ENCODE assay signal across 8 mouse cellular contexts in genomic region chr12:116648584-116649206, GRCm38 (mm10).
DNase-seq lines count a peak whose midpoint lies in the region; ATAC-seq and TF ChIP-seq lines count a peak whose summit lies in the region.

No protein-coding gene starts in this region.

- H3K4me3 ChIP-seq in heart, adult 2 months: no peak overlapping the region
- no peak overlapping the region for H3K4me3 ChIP-seq in embryonic facial prominence, embryonic 12.5 days
- H3K4me3 ChIP-seq in kidney, postnatal 0 days (replicated peaks; ENCODE audit: low read depth, low read length): no peak overlapping the region
- H3K4me3 ChIP-seq in lung, embryonic 14.5 days (ENCODE audit: low read depth, low read length): no peak overlapping the region

- no peaks in the 10 kb centered on the region for H3K9me3 ChIP-seq in embryonic facial prominence, embryonic 12.5 days
- no peaks in the 10 kb centered on the region for H3K9me3 ChIP-seq in kidney, postnatal 0 days (replicated peaks; ENCODE audit: low read length)
- H3K9me3 ChIP-seq in lung, embryonic 14.5 days (ENCODE audit: low read depth, low read length): no peaks in the 10 kb centered on the region

- no peaks in the 10 kb centered on the region for H3K79me2 ChIP-seq in heart, adult 2 months (replicated peaks; ENCODE audit: control insufficient read depth, insufficient read depth, low read length)

- no peak overlapping the region for H3K27ac ChIP-seq in heart, adult 2 months
- H3K27ac ChIP-seq in embryonic facial prominence, embryonic 12.5 days: no peak overlapping the region
- H3K27ac ChIP-seq in kidney, postnatal 0 days: no peak overlapping the region
- H3K27ac ChIP-seq in lung, embryonic 14.5 days (ENCODE audit: low read depth): no peak overlapping the region

- no peaks in the 10 kb centered on the region for H3K4me1 ChIP-seq in heart, adult 2 months (ENCODE audit: control insufficient read depth, insufficient read depth, low read length)
- H3K4me1 ChIP-seq in embryonic facial prominence, embryonic 12.5 days: no peaks in the 10 kb centered on the region
- H3K4me1 ChIP-seq in kidney, postnatal 0 days (replicated peaks; ENCODE audit: insufficient read depth, low read length): no peaks in the 10 kb centered on the region
- no peaks in the 10 kb centered on the region for H3K4me1 ChIP-seq in lung, embryonic 14.5 days (ENCODE audit: insufficient read depth)

- ATAC-seq in embryonic facial prominence, embryonic 12.5 days (ENCODE audit: insufficient number of reproducible peaks, insufficient read depth, low FRiP score, low TSS enrichment): 0 out of 2 replicates have a peak, but pooled peaks have one; percentile 49
- no peak; the same call in 1 of the 2 replicates for ATAC-seq in kidney, postnatal 0 days (replicated peaks; ENCODE audit: low FRiP score, low read depth)
- ATAC-seq in lung, embryonic 14.5 days (ENCODE audit: insufficient read depth): peak; percentile 52; the same call in 1 of the 2 replicates

- DNase-seq in heart, adult 2 months: no peak
- no peak for DNase-seq in heart, adult 8-10 months (ENCODE audit: low spot score)
- peak; percentile 74 for DNase-seq in ZHBTc4 (ENCODE audit: low read depth, low spot score)
- DNase-seq in kidney, postnatal 0 days (ENCODE audit: low spot score): peak; percentile 39
- peak; percentile 68 for DNase-seq in lung, embryonic 14.5 days
- DNase-seq in right cerebral cortex, postnatal 10 days (ENCODE audit: low spot score in 2 of 2): peak; percentile 75 to 84
- DNase-seq in spleen, adult 18-20 months: no peak

- no peaks in the 10 kb centered on the region for H3K36me3 ChIP-seq in heart, adult 2 months (ENCODE audit: control insufficient read depth, insufficient read depth, low read length)
- no peaks in the 10 kb centered on the region for H3K36me3 ChIP-seq in embryonic facial prominence, embryonic 12.5 days
- no peaks in the 10 kb centered on the region for H3K36me3 ChIP-seq in kidney, postnatal 0 days (ENCODE audit: insufficient read depth, low read length)
- H3K36me3 ChIP-seq in lung, embryonic 14.5 days (ENCODE audit: insufficient read depth): no peaks in the 10 kb centered on the region

- no peaks in the 10 kb centered on the region for H3K27me3 ChIP-seq in heart, adult 2 months (ENCODE audit: control insufficient read depth, insufficient read depth, low read length)
- no peaks in the 10 kb centered on the region for H3K27me3 ChIP-seq in embryonic facial prominence, embryonic 12.5 days
- H3K27me3 ChIP-seq in kidney, postnatal 0 days (ENCODE audit: insufficient read depth, low read length): no peaks in the 10 kb centered on the region
- H3K27me3 ChIP-seq in lung, embryonic 14.5 days (ENCODE audit: insufficient read depth, low read length): no peaks in the 10 kb centered on the region

- intact Hi-C loops in heart, adult 2 months (cut with DNase I): loop anchor here (5.0 kb wide), 1 partner anchor 704 kb away; no protein-coding TSS in a partner anchor

- TF ChIP-seq POLR2A in heart, adult 2 months (IDR thresholded peaks at IDR 0.05; ENCODE audit: insufficient read depth, low read depth, low read length): no peak

- no peak overlapping the region for H3K4me2 ChIP-seq in embryonic facial prominence, embryonic 12.5 days (replicated peaks)
- no peak overlapping the region for H3K4me2 ChIP-seq in kidney, postnatal 0 days (ENCODE audit: low read length)
- no peak overlapping the region for H3K4me2 ChIP-seq in lung, embryonic 14.5 days

- no peak for TF ChIP-seq EP300 in heart, adult 2 months (IDR thresholded peaks at IDR 0.05; ENCODE audit: insufficient read depth, low read depth, low read length)

- TF ChIP-seq CTCF in heart, adult 2 months (IDR thresholded peaks at IDR 0.05): peak; percentile 43
- TF ChIP-seq CTCF in kidney, postnatal 0 days (IDR thresholded peaks at IDR 0.05; ENCODE audit: low read depth): peak; percentile 63
- peak; percentile 51 for TF ChIP-seq CTCF in lung, embryonic 14.5 days (IDR thresholded peaks at IDR 0.05; ENCODE audit: low read depth)

- no peak overlapping the region for H3K9ac ChIP-seq in heart, adult 2 months (ENCODE audit: low read depth, low read length)
- no peak overlapping the region for H3K9ac ChIP-seq in embryonic facial prominence, embryonic 12.5 days
- H3K9ac ChIP-seq in kidney, postnatal 0 days (ENCODE audit: low read depth, low read length): no peak overlapping the region
- no peak overlapping the region for H3K9ac ChIP-seq in lung, embryonic 14.5 days

- 58% methylated on average over 4 of the region's 4 CpGs for WGBS in heart, adult 2 months
- WGBS in embryonic facial prominence, embryonic 12.5 days: 62% methylated on average over 4 of the region's 4 CpGs
- 73% methylated on average over 4 of the region's 4 CpGs for WGBS in kidney, postnatal 0 days
- WGBS in lung, embryonic 14.5 days: 64% methylated on average over 4 of the region's 4 CpGs

Comparison
In these comparisons a context has a peak if more than half of its experiments do, and no peak if none do; other contexts are left out.
1. DNase-seq: peak in ZHBTc4 (single experiment), kidney, postnatal 0 days (single experiment), lung, embryonic 14.5 days (single experiment) and right cerebral cortex, postnatal 10 days (2 of 2); none in heart, adult 2 months (0 of 2), heart, adult 8-10 months (single experiment) and spleen, adult 18-20 months (0 of 2).
2. Peak in every context shown above with its lines, with median percentiles within 50 percentile points of each other: CTCF ChIP-seq.